Mouse (Mus musculus): ENCODE results near the gene Cdh23.

GRCm38 (mm10) chr10:60351248-60351647 lies 345.0 kb downstream of the Cdh23 start:
- TF ChIP-seq CHD2 (IDR thresholded peaks at IDR 0.05; ENCODE audit: low read depth, low read length) (no peak), MAFK (IDR thresholded peaks at IDR 0.05; ENCODE audit: insufficient read depth, low read depth, low read length) (no peak), ZC3H11A (IDR thresholded peaks at IDR 0.05; ENCODE audit: borderline replicate concordance, low read depth, low read length) (no peak), HCFC1 (IDR thresholded peaks at IDR 0.05; ENCODE audit: borderline replicate concordance, insufficient read depth, low read length) (no peak)
